ENCODE assay signal across 10 mouse cellular contexts in the genomic region with DNA sequence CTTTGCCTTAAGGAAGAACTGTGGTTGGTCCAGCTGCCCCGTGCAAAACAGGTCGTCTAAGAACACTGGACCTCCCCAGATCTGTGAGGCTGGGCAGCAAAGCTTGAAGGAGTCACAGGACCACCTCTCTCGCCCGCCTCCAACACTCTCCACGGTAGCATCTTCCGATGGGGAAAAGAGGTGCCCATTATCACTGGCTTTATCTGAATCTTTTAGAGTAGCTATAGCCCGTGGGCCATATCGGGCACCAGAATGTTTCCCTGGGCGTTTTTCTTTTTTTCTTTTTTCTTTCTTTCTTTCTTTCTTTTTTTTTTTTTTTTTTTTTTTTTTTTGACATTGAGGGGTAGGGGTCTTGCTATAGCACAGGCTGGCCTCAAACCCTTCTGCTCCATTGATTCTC. TPM values are rescaled to one million over a fixed set of nuclear protein-coding genes. Genes with fewer than 3 reads are reported as not detected.
A peak's percentile ranks its signal among the peaks of the same experiment; 100 is the strongest.
DNase-seq lines count a peak whose midpoint lies in the region; ATAC-seq and TF ChIP-seq lines count a peak whose summit lies in the region.
"Had no signal": no experiment of that assay in that cellular context is flagged by ENCODE, and none has a peak within 500 bp of the region (broad histone marks: within the 10 kb centered on the region; RNA-seq: fewer than 3 reads in every experiment).

No protein-coding gene starts in this region.

- TF ChIP-seq CTCF in heart, postnatal 0 days (IDR thresholded peaks at IDR 0.05; ENCODE audit: low read depth): no peak
- no peak for TF ChIP-seq CTCF in bone marrow macrophage, adult 2 months (IDR thresholded peaks at IDR 0.05; ENCODE audit: low read depth, low read length)

- H3K4me3 ChIP-seq in heart, postnatal 0 days (ENCODE audit: low read depth, low read length): peak overlapping the region; percentile 47
- peak overlapping the region; percentile 78 for H3K4me3 ChIP-seq in bone marrow macrophage, adult 2 months (ENCODE audit: insufficient read depth, low read length)
- H3K4me3 ChIP-seq in hindbrain, embryonic 12.5 days: peak overlapping the region; percentile 34
- H3K4me3 ChIP-seq in midbrain, embryonic 12.5 days: peak overlapping the region; percentile 41

- no peaks in the 10 kb centered on the region for H3K36me3 ChIP-seq in heart, postnatal 0 days (replicated peaks; ENCODE audit: control insufficient read depth, insufficient read depth, low read length)
- H3K36me3 ChIP-seq in hindbrain, embryonic 12.5 days: no peaks in the 10 kb centered on the region
- H3K36me3 ChIP-seq in midbrain, embryonic 12.5 days: no peaks in the 10 kb centered on the region

- no peak for DNase-seq in heart, postnatal 0 days (ENCODE audit: low spot score)
- DNase-seq in heart, adult 9 months (ENCODE audit: low spot score in 2 of 2): no peak
- no peak for DNase-seq in MN1 (ENCODE audit: low spot score)
- no peak for DNase-seq in cerebellum, postnatal 10 days
- DNase-seq in thymus, postnatal 10 days (ENCODE audit: low spot score in 2 of 2): no peak

- 10% methylated on average over 9 of the region's 9 CpGs for WGBS in heart, postnatal 0 days
- WGBS in hindbrain, embryonic 12.5 days: 7% methylated on average over 9 of the region's 9 CpGs
- 10% methylated on average over 9 of the region's 9 CpGs for WGBS in midbrain, embryonic 12.5 days

- no peaks in the 10 kb centered on the region for H3K27me3 ChIP-seq in heart, postnatal 0 days (ENCODE audit: control insufficient read depth, insufficient read depth, low read length)
- peaks cover 35% of the 10 kb centered on the region for H3K27me3 ChIP-seq in hindbrain, embryonic 12.5 days
- H3K27me3 ChIP-seq in midbrain, embryonic 12.5 days: peaks cover 48% of the 10 kb centered on the region
- H3K27me3 ChIP-seq: Patski had no signal

- H3K27ac ChIP-seq in heart, postnatal 0 days (ENCODE audit: low read depth): no peak overlapping the region
- H3K27ac ChIP-seq in bone marrow macrophage, adult 2 months (ENCODE audit: insufficient read depth, low read depth, low read length): peak overlapping the region; percentile 98
- no peak overlapping the region for H3K27ac ChIP-seq in hindbrain, embryonic 12.5 days
- no peak overlapping the region for H3K27ac ChIP-seq in midbrain, embryonic 12.5 days (replicated peaks)

- TF ChIP-seq EP300 in heart, postnatal 0 days (IDR thresholded peaks at IDR 0.05; ENCODE audit: low read depth): no peak

- H3K9me3 ChIP-seq in heart, postnatal 0 days (replicated peaks; ENCODE audit: control insufficient read depth, low read length): no peaks in the 10 kb centered on the region
- no peaks in the 10 kb centered on the region for H3K9me3 ChIP-seq in hindbrain, embryonic 12.5 days (replicated peaks)
- no peaks in the 10 kb centered on the region for H3K9me3 ChIP-seq in midbrain, embryonic 12.5 days

- peak overlapping the region; percentile 27; the same call in 1 of the 2 replicates for H3K9ac ChIP-seq in heart, postnatal 0 days (replicated peaks; ENCODE audit: low read depth, low read length)
- 0 out of 2 replicates have a peak overlapping the region, but pooled peaks have one; percentile 27 for H3K9ac ChIP-seq in hindbrain, embryonic 12.5 days
- peak overlapping the region; percentile 49 for H3K9ac ChIP-seq in midbrain, embryonic 12.5 days (replicated peaks)

- H3K4me1 ChIP-seq in heart, postnatal 0 days (ENCODE audit: control insufficient read depth, insufficient read depth): peaks cover 23% of the 10 kb centered on the region
- H3K4me1 ChIP-seq in bone marrow macrophage, adult 2 months (ENCODE audit: control insufficient read depth, insufficient read depth, low read length): peaks cover 17% of the 10 kb centered on the region
- peaks cover 34% of the 10 kb centered on the region for H3K4me1 ChIP-seq in hindbrain, embryonic 12.5 days
- H3K4me1 ChIP-seq in midbrain, embryonic 12.5 days: peaks cover 32% of the 10 kb centered on the region

- no peak for ATAC-seq in heart, postnatal 0 days (ENCODE audit: insufficient read depth, low read depth)
- ATAC-seq in hindbrain, embryonic 12.5 days (ENCODE audit: low FRiP score): no peak
- no peak for ATAC-seq in midbrain, embryonic 12.5 days (ENCODE audit: low FRiP score, low read depth)
- ATAC-seq: Patski had no signal

- no peak for TF ChIP-seq POLR2A in bone marrow macrophage, adult 2 months (IDR thresholded peaks at IDR 0.05; ENCODE audit: borderline replicate concordance, low read depth, low read length)

- peak overlapping the region; percentile 71 for H3K4me2 ChIP-seq in heart, postnatal 0 days (ENCODE audit: low read depth, low read length)
- peak overlapping the region; percentile 52 for H3K4me2 ChIP-seq in hindbrain, embryonic 12.5 days (replicated peaks)
- peak overlapping the region; percentile 63 for H3K4me2 ChIP-seq in midbrain, embryonic 12.5 days (replicated peaks)

RNA-seq across cellular contexts. Expression of a gene that starts 2.5 kb away (rescaled TPM):
- 6.0 and 10.9 TPM in 2 replicates for total RNA-seq in heart, postnatal 0 days (2014; rRNA removed; ENCODE audit: low replicate concordance)
- polyA plus RNA-seq in heart, postnatal 0 days (2015; fragmentation: Nextera tagmentation; extraction: Ambion mirVana): 12.8 and 13.0 TPM in 2 replicates
- 17.2 and 18.8 TPM in 2 replicates for polyA plus RNA-seq in bone marrow macrophage, adult 2 months (2012; ENCODE audit: insufficient read depth, insufficient read length, missing spikeins)
- polyA plus RNA-seq in hindbrain, embryonic 12.5 days (2016; fragmentation: Nextera tagmentation; extraction: Ambion mirVana): 7.9 and 8.4 TPM in 2 replicates
- polyA plus RNA-seq in midbrain, embryonic 12.5 days (2016; fragmentation: Nextera tagmentation; extraction: Ambion mirVana): 7.7 and 7.9 TPM in 2 replicates

RNA-seq across cellular contexts. Expression of a gene that starts 12.4 kb away (rescaled TPM):
- total RNA-seq in heart, postnatal 0 days (2014; rRNA removed; ENCODE audit: low replicate concordance): not detected in 2 replicates
- polyA plus RNA-seq in heart, postnatal 0 days (2015; fragmentation: Nextera tagmentation; extraction: Ambion mirVana): not detected in 2 replicates
- polyA plus RNA-seq in bone marrow macrophage, adult 2 months (2012; ENCODE audit: insufficient read depth, insufficient read length, missing spikeins): not detected in 2 replicates
- not detected in 2 replicates for polyA plus RNA-seq in hindbrain, embryonic 12.5 days (2016; fragmentation: Nextera tagmentation; extraction: Ambion mirVana)
- polyA plus RNA-seq in midbrain, embryonic 12.5 days (2016; fragmentation: Nextera tagmentation; extraction: Ambion mirVana): not detected in 2 replicates
- total RNA-seq: gastrocnemius, postnatal 25 days had no signal
- polyA plus RNA-seq: Patski had no signal

RNA-seq across cellular contexts. Expression of a gene that starts 25.3 kb away (rescaled TPM):
- total RNA-seq in heart, postnatal 0 days (2014; rRNA removed; ENCODE audit: low replicate concordance): 1,140 and 1,565 TPM in 2 replicates
- polyA plus RNA-seq in heart, postnatal 0 days (2015; fragmentation: Nextera tagmentation; extraction: Ambion mirVana): 1,324 and 1,428 TPM in 2 replicates
- 181 and 195 TPM in 2 replicates for polyA plus RNA-seq in bone marrow macrophage, adult 2 months (2012; ENCODE audit: insufficient read depth, insufficient read length, missing spikeins)
- polyA plus RNA-seq in hindbrain, embryonic 12.5 days (2016; fragmentation: Nextera tagmentation; extraction: Ambion mirVana): 1,134 and 1,420 TPM in 2 replicates
- polyA plus RNA-seq in midbrain, embryonic 12.5 days (2016; fragmentation: Nextera tagmentation; extraction: Ambion mirVana): 1,213 and 1,289 TPM in 2 replicates

RNA-seq across cellular contexts. Expression of a gene that starts 36.3 kb away (rescaled TPM):
- total RNA-seq in heart, postnatal 0 days (2014; rRNA removed; ENCODE audit: low replicate concordance): 12.9 and 20.0 TPM in 2 replicates
- 7.6 and 10.1 TPM in 2 replicates for polyA plus RNA-seq in heart, postnatal 0 days (2015; fragmentation: Nextera tagmentation; extraction: Ambion mirVana)
- polyA plus RNA-seq in bone marrow macrophage, adult 2 months (2012; ENCODE audit: insufficient read depth, insufficient read length, missing spikeins): 1.4 and 4.1 TPM in 2 replicates
- 6.7 and 8.7 TPM in 2 replicates for polyA plus RNA-seq in hindbrain, embryonic 12.5 days (2016; fragmentation: Nextera tagmentation; extraction: Ambion mirVana)
- polyA plus RNA-seq in midbrain, embryonic 12.5 days (2016; fragmentation: Nextera tagmentation; extraction: Ambion mirVana): 5.3 and 7.0 TPM in 2 replicates

RNA-seq across cellular contexts. Expression of a gene that starts 53.5 kb away (rescaled TPM):
- total RNA-seq in heart, postnatal 0 days (2014; rRNA removed; ENCODE audit: low replicate concordance): 3.2 and 4.1 TPM in 2 replicates
- 2.1 and 3.1 TPM in 2 replicates for polyA plus RNA-seq in heart, postnatal 0 days (2015; fragmentation: Nextera tagmentation; extraction: Ambion mirVana)
- polyA plus RNA-seq in bone marrow macrophage, adult 2 months (2012; ENCODE audit: insufficient read depth, insufficient read length, missing spikeins): 12.1 and 13.1 TPM in 2 replicates
- polyA plus RNA-seq in hindbrain, embryonic 12.5 days (2016; fragmentation: Nextera tagmentation; extraction: Ambion mirVana): 5.0 and 5.1 TPM in 2 replicates
- 1.3 and 2.4 TPM in 2 replicates for polyA plus RNA-seq in midbrain, embryonic 12.5 days (2016; fragmentation: Nextera tagmentation; extraction: Ambion mirVana)
